8 mouse cellular contexts compared by ENCODE assay signal in genomic region chr5:135063629-135064381, GRCm38 (mm10). TPM values are rescaled to one million over a fixed set of nuclear protein-coding genes. Genes with fewer than 3 reads are reported as not detected.
A peak's percentile ranks its signal among the peaks of the same experiment; 100 is the strongest.
DNase-seq lines count a peak whose midpoint lies in the region; ATAC-seq and TF ChIP-seq lines count a peak whose summit lies in the region.

TSS of gene Dnajc30 (plus strand) at chr5:135064202.

- H3K4me3 ChIP-seq in E14TG2a.4 (replicated peaks; ENCODE audit: low read length) = peak within 1 kb of the TSS; percentile 98
- peak within 1 kb of the TSS; percentile 94 for H3K4me3 ChIP-seq in forebrain, embryonic 12.5 days (replicated peaks)
- H3K4me3 ChIP-seq in heart, postnatal 0 days (ENCODE audit: low read depth, low read length) = peak within 1 kb of the TSS; percentile 75
- peak within 1 kb of the TSS; percentile 80 for H3K4me3 ChIP-seq in liver, embryonic 16.5 days (ENCODE audit: low read depth, low read length)
- H3K4me3 ChIP-seq in neural tube, embryonic 13.5 days = peak within 1 kb of the TSS; percentile 97
- peak within 1 kb of the TSS; percentile 98 for H3K4me3 ChIP-seq in testis, adult 2 months (ENCODE audit: control insufficient read depth, low read depth, low read length)

- peak within 1 kb of the TSS; percentile 61; the same call in 1 of the 2 replicates for H3K27ac ChIP-seq in forebrain, embryonic 12.5 days
- peak within 1 kb of the TSS; percentile 54 for H3K27ac ChIP-seq in heart, postnatal 0 days (ENCODE audit: low read depth)
- H3K27ac ChIP-seq in liver, embryonic 16.5 days (ENCODE audit: low read length) = peak within 1 kb of the TSS; percentile 52
- peak within 1 kb of the TSS; percentile 74 for H3K27ac ChIP-seq in neural tube, embryonic 13.5 days (replicated peaks)
- peak within 1 kb of the TSS; percentile 80 for H3K27ac ChIP-seq in testis, adult 2 months (ENCODE audit: control insufficient read depth, insufficient read depth, low read depth, low read length)

- under 1% methylated on average over 52 of the region's 52 CpGs for WGBS in forebrain, embryonic 12.5 days
- WGBS in heart, postnatal 0 days = under 1% methylated on average over 47 of the region's 52 CpGs
- under 1% methylated on average over 52 of the region's 52 CpGs for WGBS in liver, embryonic 16.5 days (ENCODE audit: insufficient replicate concordance)
- under 1% methylated on average over 52 of the region's 52 CpGs for WGBS in neural tube, embryonic 13.5 days

- peak; percentile 98 for DNase-seq in c-Kit-positive CD71-positive TER-119-positive erythroid progenitor cells, embryonic 14.5 days (ENCODE audit: low spot score)
- peak; percentile 97 for DNase-seq in heart, postnatal 0 days (ENCODE audit: low spot score)
- peak; percentile 99 for DNase-seq in kidney, postnatal 4 days

- peaks cover 72% of the 10 kb centered on the region for H3K36me3 ChIP-seq in E14TG2a.4 (ENCODE audit: insufficient read depth, low read length)
- peaks cover 42% of the 10 kb centered on the region for H3K36me3 ChIP-seq in forebrain, embryonic 12.5 days (replicated peaks)
- H3K36me3 ChIP-seq in heart, postnatal 0 days (replicated peaks; ENCODE audit: control insufficient read depth, insufficient read depth, low read length) = peaks cover 33% of the 10 kb centered on the region
- H3K36me3 ChIP-seq in liver, embryonic 16.5 days (ENCODE audit: control insufficient read depth, insufficient read depth) = peaks cover 14% of the 10 kb centered on the region
- H3K36me3 ChIP-seq in neural tube, embryonic 13.5 days = peaks cover 48% of the 10 kb centered on the region
- H3K36me3 ChIP-seq in testis, adult 2 months (ENCODE audit: control insufficient read depth, insufficient read depth, low read length) = peaks cover 4% of the 10 kb centered on the region; the same call in 1 of the 2 replicates

- peak; percentile 65; the same call in 1 of the 2 replicates for TF ChIP-seq EP300 in heart, postnatal 0 days (IDR thresholded peaks at IDR 0.05; ENCODE audit: low read depth)

- peak; percentile 91 for TF ChIP-seq POLR2A in testis, adult 2 months (IDR thresholded peaks at IDR 0.05; ENCODE audit: control insufficient read depth, low read depth, low read length)

- ATAC-seq in forebrain, embryonic 12.5 days (ENCODE audit: low FRiP score) = peak; percentile 98
- ATAC-seq in heart, postnatal 0 days (ENCODE audit: insufficient read depth, low read depth) = peak; percentile 98
- ATAC-seq in liver, embryonic 16.5 days (ENCODE audit: low read depth) = peak; percentile 98
- ATAC-seq in neural tube, embryonic 13.5 days (ENCODE audit: low read depth) = peak; percentile 98

- no peaks in the 10 kb centered on the region for H3K9me3 ChIP-seq in E14TG2a.4 (ENCODE audit: low read length)
- H3K9me3 ChIP-seq in forebrain, embryonic 12.5 days = 0 out of 2 replicates have a peak, but pooled peaks cover 2% of the 10 kb centered on the region
- H3K9me3 ChIP-seq in heart, postnatal 0 days (replicated peaks; ENCODE audit: control insufficient read depth, low read length) = no peaks in the 10 kb centered on the region
- H3K9me3 ChIP-seq in liver, embryonic 16.5 days (replicated peaks; ENCODE audit: control insufficient read depth, low read length) = no peaks in the 10 kb centered on the region
- no peaks in the 10 kb centered on the region for H3K9me3 ChIP-seq in neural tube, embryonic 13.5 days

- peaks cover 50% of the 10 kb centered on the region for H3K4me1 ChIP-seq in E14TG2a.4 (replicated peaks; ENCODE audit: low read depth, low read length)
- H3K4me1 ChIP-seq in forebrain, embryonic 12.5 days = peaks cover 23% of the 10 kb centered on the region
- peaks cover 11% of the 10 kb centered on the region; the same call in 1 of the 2 replicates for H3K4me1 ChIP-seq in heart, postnatal 0 days (ENCODE audit: control insufficient read depth, insufficient read depth)
- peaks cover 15% of the 10 kb centered on the region for H3K4me1 ChIP-seq in liver, embryonic 16.5 days (ENCODE audit: control insufficient read depth, low read depth, low read length)
- peaks cover 27% of the 10 kb centered on the region for H3K4me1 ChIP-seq in neural tube, embryonic 13.5 days (replicated peaks)
- peaks cover 2% of the 10 kb centered on the region for H3K4me1 ChIP-seq in testis, adult 2 months (ENCODE audit: control insufficient read depth, insufficient read depth, low read length)

- H3K4me2 ChIP-seq in forebrain, embryonic 12.5 days = peak within 1 kb of the TSS; percentile 96
- peak within 1 kb of the TSS; percentile 87 for H3K4me2 ChIP-seq in heart, postnatal 0 days (ENCODE audit: low read depth, low read length)
- H3K4me2 ChIP-seq in liver, embryonic 16.5 days (ENCODE audit: low read depth, low read length) = peak within 1 kb of the TSS; percentile 98
- H3K4me2 ChIP-seq in neural tube, embryonic 13.5 days = peak within 1 kb of the TSS; percentile 95

- peak within 1 kb of the TSS; percentile 84 for H3K9ac ChIP-seq in forebrain, embryonic 12.5 days
- H3K9ac ChIP-seq in heart, postnatal 0 days (replicated peaks; ENCODE audit: low read depth, low read length) = peak within 1 kb of the TSS; percentile 80
- H3K9ac ChIP-seq in liver, embryonic 16.5 days (ENCODE audit: low read depth, low read length) = peak within 1 kb of the TSS; percentile 89
- H3K9ac ChIP-seq in neural tube, embryonic 13.5 days = peak within 1 kb of the TSS; percentile 87

- TF ChIP-seq CTCF in E14TG2a.4 (conservative IDR thresholded peaks at IDR 0.05; ENCODE audit: low read length) = no peak
- TF ChIP-seq CTCF in heart, postnatal 0 days (IDR thresholded peaks at IDR 0.05; ENCODE audit: low read depth) = no peak
- no peak for TF ChIP-seq CTCF in testis, adult 2 months (IDR thresholded peaks at IDR 0.05; ENCODE audit: control insufficient read depth, insufficient read depth, insufficient replicate concordance, low read depth, low read length)

- H3K27me3 ChIP-seq in E14TG2a.4 (ENCODE audit: insufficient read depth, low read length) = no peaks in the 10 kb centered on the region
- H3K27me3 ChIP-seq in forebrain, embryonic 12.5 days = no peaks in the 10 kb centered on the region
- no peaks in the 10 kb centered on the region for H3K27me3 ChIP-seq in heart, postnatal 0 days (ENCODE audit: control insufficient read depth, insufficient read depth, low read length)
- no peaks in the 10 kb centered on the region for H3K27me3 ChIP-seq in liver, embryonic 16.5 days (ENCODE audit: control insufficient read depth, insufficient read depth, low read depth, low read length)
- H3K27me3 ChIP-seq in neural tube, embryonic 13.5 days = no peaks in the 10 kb centered on the region
- no peaks in the 10 kb centered on the region for H3K27me3 ChIP-seq in testis, adult 2 months (ENCODE audit: control insufficient read depth, insufficient read depth, low read length)

RNA-seq across cellular contexts. Expression of gene Dnajc30, which starts in this region (rescaled TPM):
- 27.9 TPM in 2 replicates for polyA plus RNA-seq in forebrain, embryonic 12.5 days (2016; fragmentation: Nextera tagmentation; extraction: Ambion mirVana)
- 7.7 and 19.7 TPM in 2 replicates for total RNA-seq in heart, postnatal 0 days (2014; rRNA removed; ENCODE audit: low replicate concordance)
- polyA plus RNA-seq in heart, postnatal 0 days (2015; fragmentation: Nextera tagmentation; extraction: Ambion mirVana) = 33.6 and 34.1 TPM in 2 replicates
- 14.0 and 15.2 TPM in 2 replicates for polyA plus RNA-seq in liver, embryonic 16.5 days (2015; fragmentation: Nextera tagmentation; extraction: Ambion mirVana)
- polyA plus RNA-seq in neural tube, embryonic 13.5 days (2015; fragmentation: Nextera tagmentation; extraction: Ambion mirVana) = 35.5 and 37.1 TPM in 2 replicates
- 23.4 TPM in 2 replicates for polyA plus RNA-seq in testis, adult 2 months (2012; rRNA removed)

Comparison
In these comparisons a context has a peak if more than half of its experiments do, and no peak if none do; other contexts are left out.
1. Peak in every context shown above with its lines: DNase-seq, ATAC-seq, H3K4me3 ChIP-seq and H3K27ac ChIP-seq.